ENCODE assay signal across 24 mouse cellular contexts in the genomic region with DNA sequence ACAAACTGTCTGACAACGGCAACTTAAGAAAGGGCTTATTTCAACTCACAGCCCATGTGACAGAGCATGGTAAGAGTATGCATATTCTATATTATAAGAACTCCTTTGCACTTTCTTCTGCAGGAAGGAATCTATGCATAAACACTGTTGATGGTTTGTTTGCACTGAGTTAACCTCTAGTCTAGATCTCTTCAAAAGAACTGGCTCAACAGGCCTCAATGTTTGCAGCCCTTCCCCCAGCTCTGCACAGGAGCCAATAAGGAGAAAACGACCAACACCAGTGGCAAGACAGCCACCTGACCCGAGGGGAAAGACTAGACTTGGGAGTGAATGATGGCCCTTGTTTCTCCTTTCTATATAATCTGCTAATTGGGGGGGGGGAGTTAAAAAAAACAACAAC.
A peak's percentile ranks its signal among the peaks of the same experiment; 100 is the strongest.
DNase-seq lines count a peak whose midpoint lies in the region; ATAC-seq and TF ChIP-seq lines count a peak whose summit lies in the region.
"Had no signal": no experiment of that assay in that cellular context is flagged by ENCODE, and none has a peak within 500 bp of the region (broad histone marks: within the 10 kb centered on the region; RNA-seq: fewer than 3 reads in every experiment).

No protein-coding gene starts in this region.

- no peak for DNase-seq in heart, embryonic 10.5 days (ENCODE audit: low spot score)
- DNase-seq in heart, postnatal 4 days = no peak
- DNase-seq in heart, adult 2 months = no peak
- DNase-seq in lung, adult 2 months = no peak
- peak; percentile 38 for DNase-seq in adipocyte (ENCODE audit: low spot score)
- no peak for DNase-seq in gastrocnemius, postnatal 36 days
- DNase-seq: adrenal gland, postnatal 10 days; adrenal gland, postnatal 36 days; cerebellum, adult 18-20 months; cerebellum, adult 9-10 months; cerebellum, postnatal 14 days; forebrain, postnatal 0 days; gastrocnemius, adult 2 months; gastrocnemius, postnatal 14 days; heart, adult 18-20 months; heart, postnatal 36 days had no signal

- no peak overlapping the region for H3K9ac ChIP-seq in heart, embryonic 13.5 days
- no peak overlapping the region for H3K9ac ChIP-seq in heart, adult 2 months (ENCODE audit: low read depth, low read length)
- no peak overlapping the region for H3K9ac ChIP-seq in lung, embryonic 15.5 days
- H3K9ac ChIP-seq: forebrain, postnatal 0 days; hindbrain, embryonic 14.5 days had no signal

- H3K9me3 ChIP-seq in heart, embryonic 10.5 days = no peaks in the 10 kb centered on the region
- no peaks in the 10 kb centered on the region for H3K9me3 ChIP-seq in heart, embryonic 13.5 days
- H3K9me3 ChIP-seq in lung, embryonic 15.5 days = no peaks in the 10 kb centered on the region

- intact Hi-C loops in heart, adult 2 months (cut with DNase I) = no loop called here
- intact Hi-C loops in gastrocnemius, postnatal 36 days (cut with DNase I) = no loop called here

- H3K4me3 ChIP-seq in heart, embryonic 10.5 days = no peak overlapping the region
- H3K4me3 ChIP-seq in heart, embryonic 13.5 days = no peak overlapping the region
- H3K4me3 ChIP-seq in heart, adult 2 months = no peak overlapping the region
- no peak overlapping the region for H3K4me3 ChIP-seq in lung, embryonic 15.5 days
- H3K4me3 ChIP-seq in lung, adult 2 months (replicated peaks; ENCODE audit: extremely low read depth, low read depth, low read length) = no peak overlapping the region
- H3K4me3 ChIP-seq: gastrocnemius, adult 2 months had no signal

- peaks cover 15% of the 10 kb centered on the region; the same call in 1 of the 2 replicates for H3K4me1 ChIP-seq in heart, embryonic 10.5 days
- H3K4me1 ChIP-seq in heart, embryonic 13.5 days = peaks cover 25% of the 10 kb centered on the region
- no peaks in the 10 kb centered on the region for H3K4me1 ChIP-seq in heart, adult 2 months (ENCODE audit: control insufficient read depth, insufficient read depth, low read length)
- H3K4me1 ChIP-seq in lung, embryonic 15.5 days = no peaks in the 10 kb centered on the region
- no peaks in the 10 kb centered on the region for H3K4me1 ChIP-seq in lung, adult 2 months (ENCODE audit: control insufficient read depth, insufficient read depth, low read length)

- H3K27ac ChIP-seq in heart, embryonic 10.5 days = peak overlapping the region; percentile 52; the same call in 1 of the 2 replicates
- peak overlapping the region; percentile 90 for H3K27ac ChIP-seq in heart, embryonic 13.5 days (replicated peaks)
- H3K27ac ChIP-seq in heart, adult 2 months = no peak overlapping the region
- no peak overlapping the region for H3K27ac ChIP-seq in lung, embryonic 15.5 days
- H3K27ac ChIP-seq: gastrocnemius, adult 2 months; hindbrain, embryonic 14.5 days; hindbrain, postnatal 0 days had no signal

- H3K4me2 ChIP-seq in heart, embryonic 13.5 days = no peak overlapping the region
- H3K4me2 ChIP-seq in lung, embryonic 15.5 days = no peak overlapping the region
- H3K4me2 ChIP-seq: hindbrain, embryonic 14.5 days had no signal

- H3K36me3 ChIP-seq in heart, embryonic 10.5 days = no peaks in the 10 kb centered on the region
- no peaks in the 10 kb centered on the region for H3K36me3 ChIP-seq in heart, embryonic 13.5 days
- H3K36me3 ChIP-seq in heart, adult 2 months (ENCODE audit: control insufficient read depth, insufficient read depth, low read length) = no peaks in the 10 kb centered on the region
- no peaks in the 10 kb centered on the region for H3K36me3 ChIP-seq in lung, embryonic 15.5 days

- no peak for TF ChIP-seq CTCF in heart, adult 2 months (IDR thresholded peaks at IDR 0.05)
- TF ChIP-seq CTCF in lung, adult 2 months (IDR thresholded peaks at IDR 0.05; ENCODE audit: insufficient read depth, low read length) = no peak

- WGBS in heart, embryonic 10.5 days = 55% methylated on average over 3 of the region's 3 CpGs
- WGBS in heart, embryonic 13.5 days = 56% methylated on average over 3 of the region's 3 CpGs
- 59% methylated on average over 3 of the region's 3 CpGs for WGBS in heart, adult 2 months
- WGBS in lung, embryonic 15.5 days = 31% methylated on average over 3 of the region's 3 CpGs
- 23% methylated on average over 3 of the region's 3 CpGs for WGBS in lung, adult 2 months

- H3K27me3 ChIP-seq in heart, embryonic 10.5 days (ENCODE audit: insufficient read depth, poor library complexity, severe bottlenecking) = no peaks in the 10 kb centered on the region
- no peaks in the 10 kb centered on the region for H3K27me3 ChIP-seq in heart, embryonic 13.5 days (replicated peaks)
- H3K27me3 ChIP-seq in heart, adult 2 months (ENCODE audit: control insufficient read depth, insufficient read depth, low read length) = no peaks in the 10 kb centered on the region
- no peaks in the 10 kb centered on the region for H3K27me3 ChIP-seq in lung, embryonic 15.5 days

- no peak for ATAC-seq in heart, embryonic 13.5 days (ENCODE audit: extremely low read depth, insufficient number of reproducible peaks, low FRiP score, low TSS enrichment)
- ATAC-seq in lung, embryonic 15.5 days (ENCODE audit: borderline replicate concordance, extremely low read depth, low FRiP score, low TSS enrichment) = 0 out of 2 replicates have a peak, but pooled peaks have one; percentile 35
- ATAC-seq: activated CD4-positive, CD25-positive, alpha-beta regulatory T cell, adult 4 months; forebrain, embryonic 14.5 days; forebrain, postnatal 0 days; hindbrain, postnatal 0 days; inflammation-experienced regulatory T-cells, adult 6 months; intestine, embryonic 16.5 days had no signal

- TF ChIP-seq POLR2A in heart, adult 2 months (IDR thresholded peaks at IDR 0.05; ENCODE audit: insufficient read depth, low read depth, low read length) = no peak
- no peak for TF ChIP-seq POLR2A in lung, adult 2 months (IDR thresholded peaks at IDR 0.05; ENCODE audit: borderline replicate concordance, extremely low read depth, low read depth, low read length)

- TF ChIP-seq EP300 in heart, adult 2 months (IDR thresholded peaks at IDR 0.05; ENCODE audit: insufficient read depth, low read depth, low read length) = no peak

- no peaks in the 10 kb centered on the region for H3K79me2 ChIP-seq in heart, adult 2 months (replicated peaks; ENCODE audit: control insufficient read depth, insufficient read depth, low read length)

Comparison
In these comparisons a context has a peak if more than half of its experiments do, and no peak if none do; other contexts are left out.
1. H3K27ac ChIP-seq: peak in heart, embryonic 10.5 days (single experiment) and heart, embryonic 13.5 days (single experiment); none in heart, adult 2 months (single experiment) and lung, embryonic 15.5 days (single experiment).